Mouse (Mus musculus) heart, embryonic 12.5 days (tissue): ENCODE data around the gene Rfx8. TPM values are rescaled to one million over a fixed set of nuclear protein-coding genes. Genes with fewer than 3 reads are reported as not detected.

ENCODE experiments used
- ATAC-seq: fragments of 200-750 bp; cut with Nextera tagmentation; 2 replicates; pipeline ENCODE4 v1.8.0; 2017; ENCODE audit warnings: moderate TSS enrichment, moderate library complexity; ENCODE audit not compliant: insufficient number of reproducible peaks, low FRiP score
- H3K27ac ChIP-seq: fragments of 300-500 bp; sonication (generic); 2 replicates; pipeline ENCODE4 v1.5.1; 2016; ENCODE audit warnings: mild to moderate bottlenecking, moderate library complexity; ENCODE audit not compliant: poor library complexity, severe bottlenecking
- H3K27me3 ChIP-seq: fragments of 300-500 bp; sonication (generic); replicated peaks from 2 replicates; pipeline ENCODE4 v1.6.1; 2016; ENCODE audit warnings: mild to moderate bottlenecking, moderate library complexity
- H3K36me3 ChIP-seq: fragments of 300-500 bp; sonication (generic); 2 replicates; pipeline ENCODE4 v1.6.1; 2016; ENCODE audit warnings: mild to moderate bottlenecking, moderate library complexity
- H3K4me1 ChIP-seq: fragments of 300-500 bp; sonication (generic); replicated peaks from 2 replicates; pipeline ENCODE4 v1.6.1; 2016; ENCODE audit warnings: mild to moderate bottlenecking
- H3K4me2 ChIP-seq: fragments of 300-500 bp; sonication (generic); 2 replicates; pipeline ENCODE4 v1.6.1; 2016; ENCODE audit warnings: mild to moderate bottlenecking, moderate library complexity
- H3K4me3 ChIP-seq: fragments of 300-500 bp; sonication (generic); 2 replicates; pipeline ENCODE4 v1.5.1; 2016; ENCODE audit warnings: mild to moderate bottlenecking
- H3K9ac ChIP-seq: fragments of 300-500 bp; sonication (generic); 2 replicates; pipeline ENCODE4 v1.6.1; 2016; ENCODE audit warnings: mild to moderate bottlenecking, moderate library complexity
- H3K9me3 ChIP-seq: fragments of 300-500 bp; sonication (generic); replicated peaks from 2 replicates; pipeline ENCODE4 v1.6.1; 2016; ENCODE audit warnings: mild to moderate bottlenecking, moderate library complexity
- WGBS: fragments of 180-500 bp; shearing (Covaris S2); methylation state at CpG from one replicate; pipeline ENCODE4 v1.1.7; 2016; 5-methylcytosine and 5-hydroxymethylcytosine counted together
- polyA plus RNA-seq: library from polyadenylated mRNA; unstranded; fragments of >200 nt; fragmentation: Nextera tagmentation; extraction: Ambion mirVana; gene quantifications from 2 replicates; pipeline ENCODE4 v1.2.1, GENCODE M21; 2016

Rfx8 gene
- polyA plus RNA-seq, 1 experiment from 2014 or later = 1.2 TPM

GRCm38 (mm10) chr1:39712261-39712660 lies 8.5 kb downstream of the Rfx8 start:
- Histone ChIP-seq H3K36me3 (no peaks in the 10 kb centered on the region), H3K27ac (no peak overlapping the region), H3K9ac (no peak overlapping the region), H3K27me3 (no peaks in the 10 kb centered on the region), H3K4me1 (peaks cover 21% of the 10 kb centered on the region), H3K4me3 (no peak overlapping the region), H3K9me3 (no peaks in the 10 kb centered on the region), H3K4me2 (no peak overlapping the region)
- ATAC-seq = no peak
- WGBS = 88% methylated on average over 7 of the region's 7 CpGs

GRCm38 (mm10) chr1:39710604-39711003 lies 10.2 kb downstream of the Rfx8 start:
- no peak overlapping the region for H3K4me2 ChIP-seq
- no peak overlapping the region for H3K4me3 ChIP-seq
- no peak for ATAC-seq
- H3K27ac ChIP-seq = no peak overlapping the region
- no peaks in the 10 kb centered on the region for H3K36me3 ChIP-seq
- no peak overlapping the region for H3K9ac ChIP-seq
- H3K4me1 ChIP-seq = peaks cover 14% of the 10 kb centered on the region
- 67% methylated on average over 4 of the region's 4 CpGs for WGBS
- no peaks in the 10 kb centered on the region for H3K9me3 ChIP-seq
- H3K27me3 ChIP-seq = no peaks in the 10 kb centered on the region

GRCm38 (mm10) chr1:39710016-39710415 lies 10.8 kb downstream of the Rfx8 start:
- no peaks in the 10 kb centered on the region for H3K27me3 ChIP-seq
- H3K4me3 ChIP-seq = no peak overlapping the region
- H3K36me3 ChIP-seq = no peaks in the 10 kb centered on the region
- H3K27ac ChIP-seq = no peak overlapping the region
- peaks cover 8% of the 10 kb centered on the region for H3K4me1 ChIP-seq
- no peak overlapping the region for H3K4me2 ChIP-seq
- ATAC-seq = no peak
- 86% methylated on average over 5 of the region's 5 CpGs for WGBS
- no peaks in the 10 kb centered on the region for H3K9me3 ChIP-seq
- H3K9ac ChIP-seq = no peak overlapping the region

DNA sequence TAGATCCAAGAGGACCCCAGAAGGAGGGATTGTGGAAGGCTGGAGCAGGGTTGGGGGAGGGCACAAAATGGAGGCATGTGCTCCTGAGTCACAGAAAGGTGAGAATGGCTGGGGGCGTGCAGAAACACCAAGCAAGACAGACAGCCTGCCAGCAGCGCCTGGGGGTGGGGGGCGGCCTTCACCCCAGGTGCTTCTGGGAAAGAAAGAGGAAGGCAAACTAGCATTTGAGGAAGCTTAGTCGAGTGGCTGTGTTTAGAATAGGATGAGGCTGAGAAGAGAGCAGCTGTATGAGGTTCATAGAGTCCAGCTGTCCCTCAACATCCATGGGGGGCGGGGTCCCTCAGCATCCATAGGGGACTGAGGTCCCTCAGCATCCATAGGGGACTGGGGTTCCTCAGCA lies 12.0 kb downstream of the Rfx8 start:
- Histone ChIP-seq H3K27ac (no peak overlapping the region), H3K9ac (no peak overlapping the region), H3K4me2 (no peak overlapping the region), H3K9me3 (no peaks in the 10 kb centered on the region), H3K36me3 (no peaks in the 10 kb centered on the region), H3K4me3 (no peak overlapping the region), H3K4me1 (peaks cover 4% of the 10 kb centered on the region; the same call in 1 of the 2 replicates), H3K27me3 (no peaks in the 10 kb centered on the region)
- WGBS = 76% methylated on average over 5 of the region's 5 CpGs
- no peak for ATAC-seq

DNA sequence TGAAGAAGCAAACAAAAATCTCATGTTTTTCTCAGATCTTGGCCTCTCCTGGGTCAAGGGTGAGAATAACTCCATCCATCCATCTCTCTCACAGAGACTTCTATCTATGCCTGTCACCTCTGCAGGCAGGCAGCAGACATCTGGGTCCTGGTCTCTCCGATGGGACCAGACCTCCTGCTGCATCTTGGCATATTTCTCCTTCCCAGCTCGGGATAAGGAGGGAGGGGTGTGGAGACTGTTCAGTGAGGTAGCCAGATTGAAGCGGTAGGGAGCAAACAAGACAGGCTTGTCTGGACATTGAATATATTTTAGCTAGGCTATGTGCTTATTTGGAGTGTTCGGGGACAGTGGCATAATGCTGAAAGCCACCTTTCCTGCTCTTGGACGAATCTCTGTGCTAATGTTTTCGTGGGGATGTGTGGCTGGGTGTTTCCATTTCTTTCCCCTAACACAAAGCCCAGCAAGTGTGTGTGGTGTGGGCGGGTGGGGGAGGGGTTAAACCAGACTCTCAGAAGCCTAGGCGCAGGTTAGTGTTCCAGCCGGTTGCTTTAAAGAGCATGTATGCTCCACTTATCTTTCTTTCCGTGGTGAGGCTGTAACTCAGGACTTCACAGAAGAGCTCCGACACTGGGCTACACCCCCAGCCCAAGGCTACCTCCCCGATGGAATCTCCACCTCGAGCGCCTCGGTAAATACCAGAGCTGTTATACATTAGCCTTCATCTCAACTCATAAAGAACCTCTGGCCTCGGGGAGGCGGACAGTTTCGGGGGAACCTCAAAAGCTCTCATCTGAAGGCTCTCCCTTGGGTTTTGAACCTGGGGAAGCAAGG lies 18.4 kb downstream of the Rfx8 start:
- Histone ChIP-seq H3K9me3 (no peaks in the 10 kb centered on the region), H3K27ac (no peak overlapping the region), H3K36me3 (no peaks in the 10 kb centered on the region), H3K9ac (no peak overlapping the region), H3K4me2 (peak overlapping the region; percentile 34), H3K27me3 (no peaks in the 10 kb centered on the region), H3K4me3 (no peak overlapping the region), H3K4me1 (peaks cover 40% of the 10 kb centered on the region)
- WGBS = 20% methylated on average over 18 of the region's 18 CpGs
- ATAC-seq = no peak

DNA sequence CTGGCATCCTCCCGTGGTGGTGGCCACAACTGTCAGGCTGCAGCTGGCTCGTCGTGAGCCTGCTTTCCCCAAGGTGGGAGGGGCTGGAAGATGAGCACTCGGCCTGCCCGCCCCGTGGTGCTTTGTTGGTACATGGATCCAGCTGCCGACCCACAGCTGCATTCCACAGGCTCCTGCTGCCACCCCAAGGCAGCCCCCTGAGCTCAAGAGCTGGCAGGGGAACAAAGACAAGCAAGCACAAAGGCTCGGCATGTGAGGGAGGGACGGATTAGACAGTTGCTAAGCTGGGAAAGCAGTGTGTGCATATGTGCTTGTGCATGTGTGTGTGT lies 19.6 kb downstream of the Rfx8 start:
- no peak for ATAC-seq

GRCm38 (mm10) chr1:39700599-39701273 lies 20.1 kb downstream of the Rfx8 start:
- 25% methylated on average over 7 of the region's 7 CpGs for WGBS
- no peaks in the 10 kb centered on the region for H3K27me3 ChIP-seq

More for the DNA sequence above, 19.6 kb downstream of the Rfx8 start:
- peak overlapping the region; percentile 33; the same call in 1 of the 2 replicates for H3K9ac ChIP-seq
- 7% methylated on average over 9 of the region's 9 CpGs for WGBS
- no peak overlapping the region for H3K4me3 ChIP-seq
- H3K36me3 ChIP-seq = no peaks in the 10 kb centered on the region
- no peaks in the 10 kb centered on the region for H3K9me3 ChIP-seq
- H3K27ac ChIP-seq = no peak overlapping the region
- H3K27me3 ChIP-seq = no peaks in the 10 kb centered on the region
- H3K4me1 ChIP-seq = peaks cover 44% of the 10 kb centered on the region
- H3K4me2 ChIP-seq = peak overlapping the region; percentile 39

GRCm38 (mm10) chr1:39698456-39698855 lies 22.3 kb downstream of the Rfx8 start:
- Histone ChIP-seq H3K4me1 (peaks cover 59% of the 10 kb centered on the region), H3K27me3 (no peaks in the 10 kb centered on the region), H3K4me3 (no peak overlapping the region), H3K9ac (no peak overlapping the region), H3K36me3 (no peaks in the 10 kb centered on the region), H3K4me2 (no peak overlapping the region), H3K27ac (no peak overlapping the region), H3K9me3 (no peaks in the 10 kb centered on the region)
- no peak for ATAC-seq
- WGBS = 54% methylated on average over 6 of the region's 6 CpGs

More at GRCm38 (mm10) chr1:39700599-39701273, 20.1 kb downstream of the Rfx8 start:
- H3K4me3 ChIP-seq = no peak overlapping the region
- no peak overlapping the region for H3K27ac ChIP-seq
- H3K4me2 ChIP-seq = peak overlapping the region; percentile 39
- no peaks in the 10 kb centered on the region for H3K9me3 ChIP-seq
- peak overlapping the region; percentile 33; the same call in 1 of the 2 replicates for H3K9ac ChIP-seq
- ATAC-seq = peak; percentile 41; the same call in 1 of the 2 replicates
- peaks cover 49% of the 10 kb centered on the region for H3K4me1 ChIP-seq
- no peaks in the 10 kb centered on the region for H3K36me3 ChIP-seq

DNA sequence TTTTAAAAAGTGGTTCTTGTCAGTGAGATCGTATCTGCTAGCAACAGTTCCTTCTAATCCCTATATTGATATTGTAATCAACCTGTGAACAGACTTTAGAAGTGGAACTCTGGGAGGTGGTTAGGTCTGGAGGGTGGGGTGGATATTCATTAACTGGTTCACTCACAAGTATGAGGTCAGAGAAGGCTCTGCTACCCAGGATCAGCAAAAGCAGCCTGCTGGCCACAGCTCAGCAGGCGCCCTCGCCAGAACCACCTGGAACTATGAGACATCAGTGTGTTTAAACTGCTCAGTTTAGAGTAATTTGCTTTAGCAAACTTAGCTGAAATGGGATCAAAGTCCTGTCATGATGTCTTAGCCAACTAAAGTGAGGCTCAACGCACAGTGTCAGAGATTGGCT lies 25.6 kb downstream of the Rfx8 start:
- Histone ChIP-seq H3K9ac (no peak overlapping the region), H3K4me3 (no peak overlapping the region), H3K27ac (no peak overlapping the region), H3K27me3 (0 out of 2 replicates have a peak, but pooled peaks cover 3% of the 10 kb centered on the region), H3K4me1 (peaks cover 31% of the 10 kb centered on the region), H3K4me2 (no peak overlapping the region), H3K9me3 (no peaks in the 10 kb centered on the region), H3K36me3 (no peaks in the 10 kb centered on the region)
- ATAC-seq = no peak
- WGBS = 56% methylated on average over 4 of the region's 4 CpGs

- Histone ChIP-seq H3K36me3 (no peaks in the 10 kb centered on the region), H3K4me3 (no peak overlapping the region), H3K9me3 (no peaks in the 10 kb centered on the region), H3K27me3 (0 out of 2 replicates have a peak, but pooled peaks cover 3% of the 10 kb centered on the region), H3K4me1 (peaks cover 27% of the 10 kb centered on the region), H3K4me2 (no peak overlapping the region), H3K9ac (no peak overlapping the region), H3K27ac (no peak overlapping the region)
- ATAC-seq = no peak
- whole genome bisulfite sequencing = 59% methylated on average over 7 of the region's 7 CpGs
These were observed 26.0 kb downstream of the Rfx8 start for GRCm38 (mm10) chr1:39694756-39695155.

DNA sequence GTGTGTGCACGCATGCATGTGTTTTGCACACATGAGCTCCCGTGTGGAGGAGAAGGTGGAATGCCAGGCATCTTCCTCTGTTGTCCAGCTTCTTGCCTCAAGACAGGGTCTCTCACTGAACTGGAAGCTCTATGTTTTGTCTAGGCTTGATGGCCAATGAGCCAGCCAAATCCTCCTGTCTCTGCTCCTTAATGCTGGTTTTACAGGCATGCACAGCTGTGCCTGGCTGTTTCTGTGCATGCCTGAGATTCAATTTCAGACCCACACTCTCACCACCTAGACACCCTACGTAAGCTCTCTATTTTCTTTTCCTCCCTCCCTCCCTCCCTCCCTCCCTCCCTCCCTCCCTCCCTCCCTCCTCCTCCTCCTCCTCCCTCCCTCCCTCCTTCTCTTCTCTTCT lies 28.8 kb downstream of the Rfx8 start:
- 78% methylated on average over 3 of the region's 3 CpGs for WGBS
- no peak overlapping the region for H3K4me3 ChIP-seq
- ATAC-seq = no peak
- H3K27me3 ChIP-seq = 0 out of 2 replicates have a peak, but pooled peaks cover 3% of the 10 kb centered on the region
- H3K9ac ChIP-seq = no peak overlapping the region
- no peak overlapping the region for H3K27ac ChIP-seq
- no peaks in the 10 kb centered on the region for H3K9me3 ChIP-seq
- H3K4me2 ChIP-seq = no peak overlapping the region
- peaks cover 37% of the 10 kb centered on the region for H3K4me1 ChIP-seq
- no peaks in the 10 kb centered on the region for H3K36me3 ChIP-seq
